Mouse (Mus musculus): ENCODE measurements at regions not wholly inside any gene's neighbourhood (a gene's known extent, or its start where the extent isn't known, plus 50 kb on each side); places are given as distances from the start of the nearest gene placed in this dataset.

- no peak for TF ChIP-seq CTCF (IDR thresholded peaks at IDR 0.05; ENCODE audit: low read depth)
- no peak for TF ChIP-seq EP300 (IDR thresholded peaks at IDR 0.05; ENCODE audit: low read depth)
These were observed 144.2 kb upstream of the Dpt start for GRCm38 (mm10) chr1:164652244-164652643.
